Mouse (Mus musculus) neural tube, embryonic 15.5 days (tissue): ENCODE data around the gene Ksr1. TPM values are rescaled to one million over a fixed set of nuclear protein-coding genes. Genes with fewer than 3 reads are reported as not detected.

Experiments used
- ATAC-seq: fragments of 200-750 bp; cut with Nextera tagmentation; 2 replicates; pipeline ENCODE4 v1.8.0; 2017; ENCODE audit warnings: mild to moderate bottlenecking, moderate TSS enrichment, moderate library complexity; ENCODE audit not compliant: low FRiP score
- H3K27ac ChIP-seq: fragments of 300-500 bp; sonication (generic); replicated peaks from 2 replicates; pipeline ENCODE4 v1.5.1; 2015; ENCODE audit warnings: mild to moderate bottlenecking, inconsistent platforms
- H3K27me3 ChIP-seq: fragments of 300-500 bp; sonication (generic); replicated peaks from 2 replicates; pipeline ENCODE4 v1.6.1; 2015; ENCODE audit warnings: inconsistent platforms
- H3K36me3 ChIP-seq: fragments of 300-500 bp; sonication (generic); 2 replicates; pipeline ENCODE4 v1.6.1; 2015; ENCODE audit warnings: inconsistent platforms
- H3K4me1 ChIP-seq: fragments of 300-500 bp; sonication (generic); 2 replicates; pipeline ENCODE4 v1.6.1; 2015; ENCODE audit warnings: inconsistent platforms
- H3K4me2 ChIP-seq: fragments of 300-500 bp; sonication (generic); 2 replicates; pipeline ENCODE4 v1.6.1; 2015; ENCODE audit warnings: inconsistent platforms, mild to moderate bottlenecking, moderate library complexity
- H3K4me3 ChIP-seq: fragments of 300-500 bp; sonication (generic); replicated peaks from 2 replicates; pipeline ENCODE4 v1.5.1; 2015; ENCODE audit warnings: mild to moderate bottlenecking, inconsistent platforms
- H3K9ac ChIP-seq: fragments of 300-500 bp; sonication (generic); replicated peaks from 2 replicates; pipeline ENCODE4 v1.6.1; 2015; ENCODE audit warnings: mild to moderate bottlenecking, inconsistent platforms
- H3K9me3 ChIP-seq: fragments of 300-500 bp; sonication (generic); replicated peaks from 2 replicates; pipeline ENCODE4 v1.6.1; 2016; ENCODE audit warnings: inconsistent platforms
- WGBS: fragments of 180-500 bp; shearing (Covaris S2); methylation state at CpG from one replicate; pipeline ENCODE4 v1.1.7; 2015; ENCODE audit warnings: mixed read lengths; 5-methylcytosine and 5-hydroxymethylcytosine counted together
- polyA plus RNA-seq: library from polyadenylated mRNA; unstranded; fragments of >200 nt; fragmentation: Nextera tagmentation; extraction: Ambion mirVana; gene quantifications from 2 replicates; pipeline ENCODE4 v1.2.1, GENCODE M21; 2015

Ksr1 gene
- polyA plus RNA-seq, 1 experiment from 2014 or later, result 5.8 TPM

DNA sequence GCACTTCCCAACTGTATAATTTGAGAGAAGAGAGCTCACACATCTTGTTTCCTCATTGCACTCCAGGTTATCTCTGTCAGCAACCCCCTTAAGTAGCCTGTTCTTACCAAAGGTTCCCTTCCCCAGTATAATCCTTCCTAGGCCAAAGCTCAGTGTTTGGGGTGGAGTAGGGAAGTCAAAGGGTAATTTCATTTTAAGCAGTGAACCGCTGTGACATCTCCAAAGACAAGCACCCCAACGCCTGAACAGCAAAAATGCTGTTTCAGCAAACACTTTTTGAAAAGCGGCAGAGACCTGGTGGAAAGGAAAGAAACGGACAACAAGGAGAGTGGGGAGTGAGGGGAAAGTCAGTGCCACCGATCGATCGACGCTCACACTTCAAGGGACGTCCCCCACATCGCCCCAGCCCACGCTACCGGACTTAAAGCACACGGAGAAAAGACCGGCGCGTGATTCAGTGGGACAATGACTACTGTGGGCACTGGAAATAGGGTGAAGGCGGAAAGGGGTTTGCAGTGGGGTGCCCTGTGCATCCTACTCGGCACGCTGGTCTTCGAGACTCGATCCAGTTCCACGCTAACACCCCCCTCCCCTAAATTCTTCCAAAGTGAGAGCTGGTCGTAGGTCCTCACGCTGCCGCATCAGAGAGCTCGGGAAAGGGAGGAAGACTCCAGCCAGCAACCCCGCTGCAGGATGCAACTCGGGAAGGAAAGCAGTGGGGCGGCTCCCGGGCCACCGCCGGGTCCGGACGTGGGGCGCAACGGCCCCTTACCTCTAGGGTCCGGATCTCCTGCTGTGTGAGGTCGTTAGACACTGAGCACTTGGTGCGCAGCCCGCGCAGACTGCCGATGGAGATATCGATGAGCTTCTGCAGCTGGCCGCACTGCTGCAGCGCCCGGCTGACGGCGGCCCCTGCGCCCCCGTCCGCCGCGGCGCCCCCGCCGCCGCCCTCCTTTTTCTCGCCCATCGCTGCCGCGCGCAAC lies 633 bp downstream of the Ksr1 start:
- peak overlapping the region; percentile 95 for H3K27ac ChIP-seq
- H3K27me3 ChIP-seq, result no peaks in the 10 kb centered on the region
- H3K9me3 ChIP-seq, result no peaks in the 10 kb centered on the region
- H3K4me1 ChIP-seq, result peaks cover 35% of the 10 kb centered on the region
- ATAC-seq, result peak; percentile 46
- under 1% methylated on average over 37 of the region's 62 CpGs for WGBS
- peak overlapping the region; percentile 73 for H3K4me2 ChIP-seq
- H3K36me3 ChIP-seq, result no peaks in the 10 kb centered on the region
- H3K4me3 ChIP-seq, result peak overlapping the region; percentile 86
- peak overlapping the region; percentile 88 for H3K9ac ChIP-seq

DNA sequence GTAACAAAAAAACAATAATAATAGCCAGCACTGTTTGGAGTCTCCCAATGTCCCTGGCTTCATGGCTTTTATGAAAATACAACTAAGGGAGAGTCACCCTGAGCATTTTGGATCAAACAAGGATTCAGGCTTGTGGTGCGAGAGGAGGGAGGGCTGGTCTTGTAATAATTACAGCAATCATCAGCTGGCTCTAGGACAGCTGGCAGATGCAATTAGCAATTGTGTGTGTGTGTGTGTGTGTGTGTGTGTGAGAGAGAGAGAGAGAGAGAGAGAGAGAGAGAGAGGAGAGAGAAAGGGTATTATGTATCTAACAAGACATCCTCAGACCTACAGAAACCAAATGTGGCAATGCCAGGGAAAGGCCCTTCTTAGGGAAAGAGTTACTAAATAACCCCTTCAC lies 1.5 kb downstream of the Ksr1 start:
- ATAC-seq, result no peak
- peak overlapping the region; percentile 73 for H3K4me2 ChIP-seq
- H3K9ac ChIP-seq, result peak overlapping the region; percentile 88
- H3K4me3 ChIP-seq, result peak overlapping the region; percentile 86
- H3K9me3 ChIP-seq, result no peaks in the 10 kb centered on the region
- H3K36me3 ChIP-seq, result no peaks in the 10 kb centered on the region
- peaks cover 35% of the 10 kb centered on the region for H3K4me1 ChIP-seq
- 18% methylated on average over 1 of the region's 1 CpGs for WGBS
- no peaks in the 10 kb centered on the region for H3K27me3 ChIP-seq
- H3K27ac ChIP-seq, result peak overlapping the region; percentile 95

DNA sequence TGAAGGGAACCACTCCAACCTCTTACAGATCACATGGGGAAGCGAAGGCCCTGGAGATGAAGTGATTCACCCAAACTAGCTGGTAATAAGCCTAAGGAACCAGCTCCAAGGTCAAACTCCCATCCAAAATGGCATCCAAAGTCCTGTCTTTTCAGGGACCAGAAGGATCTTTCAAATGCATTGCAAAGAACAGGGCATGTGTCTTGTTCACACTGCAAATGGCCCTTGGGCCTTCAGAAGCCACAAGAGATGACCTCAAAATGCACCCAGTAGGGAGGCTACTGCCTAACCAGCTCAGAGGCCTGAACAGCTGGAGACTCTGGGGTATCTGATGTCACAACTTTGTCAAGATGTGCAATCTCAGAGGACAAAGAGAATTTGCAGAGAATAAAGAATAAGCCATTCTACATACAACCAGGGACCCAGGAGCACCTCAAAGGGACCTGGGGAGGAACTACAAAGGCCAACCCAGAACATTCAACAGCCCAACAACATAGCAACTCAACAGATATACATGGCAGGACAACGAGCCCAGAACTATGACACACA lies 2.1 kb downstream of the Ksr1 start:
- no peak overlapping the region for H3K27ac ChIP-seq
- no peak for ATAC-seq
- H3K27me3 ChIP-seq, result no peaks in the 10 kb centered on the region
- H3K4me2 ChIP-seq, result peak overlapping the region; percentile 73
- H3K4me3 ChIP-seq, result peak overlapping the region; percentile 86
- no peaks in the 10 kb centered on the region for H3K36me3 ChIP-seq
- H3K9me3 ChIP-seq, result no peaks in the 10 kb centered on the region
- WGBS, result 85% methylated on average over 2 of the region's 2 CpGs
- H3K4me1 ChIP-seq, result peaks cover 35% of the 10 kb centered on the region
- H3K9ac ChIP-seq, result no peak overlapping the region

DNA sequence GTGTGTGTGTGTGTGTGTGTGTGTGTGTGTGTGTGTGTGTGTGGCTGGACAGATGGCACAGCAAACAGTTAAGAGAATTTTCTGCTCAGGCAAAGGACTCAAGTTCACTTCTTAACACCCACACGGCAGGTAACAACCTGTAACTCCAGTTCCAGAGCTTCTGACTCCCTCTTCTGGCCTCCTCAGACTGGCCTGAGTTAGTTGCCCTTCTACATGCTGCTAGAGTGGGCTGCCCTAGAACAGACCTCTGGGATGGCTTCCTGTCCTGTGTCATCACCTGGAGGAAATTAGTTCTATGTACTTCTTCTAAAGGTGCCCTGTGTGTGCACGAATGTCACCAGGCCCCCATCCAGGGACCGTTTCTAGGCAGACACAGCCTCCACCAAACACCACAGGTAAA lies 2.9 kb downstream of the Ksr1 start:
- no peak overlapping the region for H3K27ac ChIP-seq
- H3K4me2 ChIP-seq, result peak overlapping the region; percentile 73; the same call in 1 of the 2 replicates
- peaks cover 35% of the 10 kb centered on the region for H3K4me1 ChIP-seq
- H3K9ac ChIP-seq, result no peak overlapping the region
- ATAC-seq, result no peak
- H3K27me3 ChIP-seq, result no peaks in the 10 kb centered on the region
- H3K36me3 ChIP-seq, result no peaks in the 10 kb centered on the region
- 96% methylated on average over 3 of the region's 3 CpGs for WGBS
- no peaks in the 10 kb centered on the region for H3K9me3 ChIP-seq
- no peak overlapping the region for H3K4me3 ChIP-seq

DNA sequence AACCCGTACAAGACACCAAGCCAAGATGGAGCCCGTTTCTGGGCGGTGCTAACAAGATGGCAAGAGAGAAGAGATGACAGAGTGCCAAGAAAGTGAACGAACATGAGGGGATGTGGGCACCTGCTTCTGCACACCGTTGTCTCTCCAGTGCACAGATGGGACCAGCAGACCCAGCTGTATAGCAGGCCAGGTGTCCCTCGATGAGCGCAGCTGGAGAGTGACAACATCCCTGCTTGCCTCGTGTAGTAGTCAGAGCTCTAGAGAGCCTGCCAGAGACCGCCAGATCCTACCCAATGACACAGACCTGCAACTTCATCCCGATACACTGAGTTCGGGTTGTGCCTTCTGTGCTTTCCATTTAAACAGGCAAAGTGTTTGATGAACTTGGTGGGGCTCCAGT lies 3.8 kb downstream of the Ksr1 start:
- H3K9me3 ChIP-seq, result no peaks in the 10 kb centered on the region
- no peak overlapping the region for H3K9ac ChIP-seq
- no peak overlapping the region for H3K4me3 ChIP-seq
- no peaks in the 10 kb centered on the region for H3K36me3 ChIP-seq
- no peak overlapping the region for H3K4me2 ChIP-seq
- ATAC-seq, result no peak
- no peak overlapping the region for H3K27ac ChIP-seq
- H3K27me3 ChIP-seq, result no peaks in the 10 kb centered on the region
- peaks cover 38% of the 10 kb centered on the region for H3K4me1 ChIP-seq
- 79% methylated on average over 11 of the region's 11 CpGs for WGBS

DNA sequence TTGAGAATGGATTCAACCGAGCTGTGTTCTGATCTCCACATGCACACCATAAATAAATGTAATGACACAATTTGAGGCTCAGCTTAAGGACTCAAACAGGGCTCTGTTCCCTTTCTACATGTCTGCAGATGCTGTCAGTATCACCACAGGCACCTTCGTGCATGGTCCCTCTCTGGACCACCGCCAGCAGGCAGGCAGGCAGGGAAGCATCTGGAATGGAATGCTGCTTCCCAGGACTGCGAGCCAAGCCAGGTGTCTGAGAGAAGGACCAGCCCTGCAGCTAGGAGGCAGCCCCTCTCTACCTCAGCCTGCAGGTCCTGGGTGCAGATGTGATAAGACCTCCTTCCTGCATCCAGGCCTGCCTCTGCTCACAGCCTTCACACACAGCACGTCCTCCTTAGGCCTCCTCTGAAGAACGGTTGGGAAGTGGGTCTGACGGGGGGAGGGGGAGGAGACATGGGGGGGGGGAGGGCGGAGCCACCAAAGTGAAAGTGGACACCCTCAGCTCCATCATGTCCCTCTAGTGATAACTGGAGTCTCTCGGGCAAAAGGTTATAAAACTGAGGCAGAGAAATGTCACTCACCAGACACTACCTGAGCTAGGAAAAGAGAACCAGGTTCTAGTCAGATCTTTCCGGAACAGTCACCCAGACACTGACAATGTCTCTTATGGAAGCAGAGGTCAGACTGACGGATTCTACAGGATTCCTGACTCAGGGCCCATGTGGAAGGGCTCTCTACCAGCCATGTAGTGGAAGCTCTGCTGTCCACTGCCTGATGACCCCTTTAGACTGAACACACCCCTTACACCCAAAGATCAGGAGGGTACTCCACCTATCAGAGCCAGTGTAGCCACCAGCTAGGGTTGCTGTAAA lies 4.7 kb downstream of the Ksr1 start:
- H3K9ac ChIP-seq, result no peak overlapping the region
- ATAC-seq, result no peak
- 32% methylated on average over 11 of the region's 11 CpGs for WGBS
- H3K27me3 ChIP-seq, result no peaks in the 10 kb centered on the region
- peaks cover 40% of the 10 kb centered on the region for H3K4me1 ChIP-seq
- no peaks in the 10 kb centered on the region for H3K9me3 ChIP-seq
- no peak overlapping the region for H3K27ac ChIP-seq
- no peak overlapping the region for H3K4me3 ChIP-seq
- no peaks in the 10 kb centered on the region for H3K36me3 ChIP-seq
- H3K4me2 ChIP-seq, result no peak overlapping the region

DNA sequence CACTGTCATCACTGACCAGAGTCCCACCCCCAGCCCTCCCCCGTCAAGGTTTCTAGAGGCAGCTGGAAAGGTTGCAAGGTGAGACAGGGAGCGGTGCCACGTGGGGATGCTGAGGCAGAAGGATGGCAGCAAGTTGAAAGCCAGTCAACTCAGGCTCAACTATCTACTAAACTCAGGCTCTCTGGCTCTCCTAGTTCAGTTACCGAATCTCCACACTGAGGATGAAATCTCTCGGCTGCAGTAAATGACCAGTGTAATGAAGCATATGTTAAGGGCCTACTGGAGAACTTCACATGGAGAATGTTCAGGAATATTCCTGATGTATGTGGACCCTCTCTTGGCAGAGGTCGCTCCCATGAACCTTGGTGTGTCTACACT lies 5.7 kb downstream of the Ksr1 start:
- Histone ChIP-seq H3K36me3 (no peaks in the 10 kb centered on the region), H3K4me2 (no peak overlapping the region), H3K27me3 (no peaks in the 10 kb centered on the region), H3K4me3 (no peak overlapping the region), H3K27ac (no peak overlapping the region), H3K4me1 (peaks cover 48% of the 10 kb centered on the region), H3K9ac (no peak overlapping the region), H3K9me3 (no peaks in the 10 kb centered on the region)
- ATAC-seq, result no peak
- 88% methylated on average over 6 of the region's 6 CpGs for WGBS

DNA sequence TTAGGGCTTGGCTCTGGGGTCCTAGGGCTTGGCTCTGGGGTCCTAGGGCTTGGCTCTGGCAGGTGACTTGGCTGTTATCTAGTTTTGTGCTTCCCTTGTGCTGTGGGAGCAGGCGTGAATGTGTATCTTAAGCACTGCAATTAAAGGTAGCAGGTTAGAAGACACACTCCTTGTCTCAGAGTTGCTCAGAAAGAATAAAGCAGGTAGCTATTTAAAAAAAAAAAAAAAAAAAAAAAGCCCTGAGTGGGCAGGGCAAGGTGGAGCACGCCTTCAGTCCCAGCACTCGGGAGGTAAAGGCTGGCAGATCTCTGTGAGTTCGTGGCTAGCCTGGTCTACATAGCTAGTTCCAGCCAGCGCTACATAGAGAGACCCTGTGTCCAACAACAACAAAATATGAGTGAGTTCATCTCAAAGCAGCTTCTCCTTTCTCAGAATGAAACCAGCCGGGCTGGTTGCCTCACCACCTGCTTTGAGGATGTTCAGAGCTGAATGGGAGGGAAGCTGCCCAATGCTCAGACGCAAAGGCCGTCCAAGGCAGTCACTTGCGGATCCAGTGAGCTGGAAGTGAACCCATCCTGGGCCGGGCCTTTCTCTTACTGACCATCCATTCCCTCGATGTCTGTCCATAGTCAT lies 6.2 kb downstream of the Ksr1 start:
- Histone ChIP-seq H3K4me2 (no peak overlapping the region), H3K9me3 (no peaks in the 10 kb centered on the region), H3K27ac (no peak overlapping the region), H3K9ac (no peak overlapping the region), H3K4me3 (no peak overlapping the region), H3K36me3 (no peaks in the 10 kb centered on the region), H3K4me1 (peaks cover 48% of the 10 kb centered on the region), H3K27me3 (no peaks in the 10 kb centered on the region)
- 91% methylated on average over 11 of the region's 11 CpGs for WGBS
- ATAC-seq, result no peak

DNA sequence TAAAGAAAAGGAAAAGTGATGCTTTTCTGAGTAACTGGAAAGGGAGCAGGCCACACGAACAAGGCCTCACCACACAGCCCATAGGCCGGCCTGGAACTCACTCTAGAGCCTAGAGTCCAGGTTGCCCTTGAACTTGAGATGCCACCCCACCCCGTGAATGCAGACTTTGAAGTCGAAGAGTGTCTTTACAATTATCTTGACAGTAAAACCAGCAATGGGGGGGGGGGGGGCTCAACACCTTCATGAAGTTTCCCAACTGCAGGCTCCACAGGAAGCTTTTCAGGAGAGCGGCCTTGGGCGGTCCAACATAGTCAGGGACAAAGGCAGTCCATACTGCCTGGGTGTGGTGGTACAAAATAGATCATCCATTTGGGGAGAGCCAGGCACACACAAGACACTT lies 7.6 kb downstream of the Ksr1 start:
- Histone ChIP-seq H3K36me3 (no peaks in the 10 kb centered on the region), H3K9me3 (no peaks in the 10 kb centered on the region), H3K4me3 (no peak overlapping the region), H3K27me3 (no peaks in the 10 kb centered on the region), H3K4me1 (peaks cover 39% of the 10 kb centered on the region), H3K27ac (no peak overlapping the region), H3K4me2 (no peak overlapping the region), H3K9ac (no peak overlapping the region)
- no peak for ATAC-seq
- WGBS, result 81% methylated on average over 6 of the region's 6 CpGs

DNA sequence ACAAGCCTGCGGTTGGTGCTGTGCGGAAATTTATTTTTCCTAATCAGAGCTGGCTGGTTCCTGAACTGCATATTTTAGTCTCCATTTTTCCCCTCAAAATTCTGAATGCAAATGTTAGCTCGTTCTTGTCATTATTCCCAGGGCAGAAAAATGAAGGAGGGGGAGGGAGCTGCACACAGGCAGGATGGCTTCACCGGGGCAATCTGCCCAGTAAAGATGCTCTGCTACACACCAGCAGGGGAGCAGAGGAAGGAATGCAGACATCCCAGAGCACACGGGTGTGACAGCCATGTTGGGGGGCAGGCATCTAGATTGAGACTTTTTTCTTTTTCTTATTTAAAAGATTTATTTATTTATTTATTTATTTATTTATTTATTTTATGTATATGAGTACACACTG lies 9.0 kb downstream of the Ksr1 start:
- no peaks in the 10 kb centered on the region for H3K9me3 ChIP-seq
- H3K4me2 ChIP-seq, result no peak overlapping the region
- peak overlapping the region; percentile 33; the same call in 1 of the 2 replicates for H3K27ac ChIP-seq
- no peak overlapping the region for H3K9ac ChIP-seq
- H3K27me3 ChIP-seq, result no peaks in the 10 kb centered on the region
- H3K4me1 ChIP-seq, result peaks cover 39% of the 10 kb centered on the region
- no peak overlapping the region for H3K4me3 ChIP-seq
- 60% methylated on average over 5 of the region's 5 CpGs for WGBS
- no peak for ATAC-seq
- no peaks in the 10 kb centered on the region for H3K36me3 ChIP-seq

DNA sequence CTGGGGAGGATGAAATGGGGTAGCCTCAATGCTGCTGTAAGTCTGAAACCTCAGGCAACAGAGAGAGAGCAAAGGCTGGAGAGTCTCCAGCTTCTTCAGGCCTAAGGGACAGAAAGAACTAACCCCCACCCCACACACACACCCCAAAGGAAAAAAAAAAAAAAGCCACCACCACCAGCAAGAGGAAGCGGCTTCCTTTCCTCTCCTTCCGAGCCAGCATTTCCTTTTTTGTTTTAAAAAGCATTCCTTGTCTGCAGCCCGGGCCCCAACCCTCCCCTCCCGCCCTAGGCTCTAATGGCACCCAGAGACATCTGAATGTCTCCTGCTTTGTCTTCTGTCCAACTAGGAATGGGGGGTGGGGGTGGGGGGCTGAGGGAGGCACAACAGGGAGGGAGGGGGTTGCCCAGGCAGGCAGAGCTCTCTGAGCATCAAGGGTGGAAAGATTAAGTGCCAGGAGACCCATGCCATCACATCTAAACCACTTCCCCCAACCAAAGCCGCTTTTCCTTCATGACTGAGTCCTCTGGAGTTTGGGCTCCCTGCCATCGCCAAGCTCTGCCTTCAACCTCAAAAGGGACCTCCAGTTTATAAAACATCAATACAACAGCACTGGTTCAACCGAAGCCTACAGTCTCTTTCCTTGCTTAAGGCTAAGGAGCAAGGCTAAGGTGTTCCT lies 10.4 kb downstream of the Ksr1 start:
- no peak overlapping the region for H3K4me2 ChIP-seq
- H3K9ac ChIP-seq, result no peak overlapping the region
- H3K9me3 ChIP-seq, result no peaks in the 10 kb centered on the region
- H3K27me3 ChIP-seq, result no peaks in the 10 kb centered on the region
- H3K27ac ChIP-seq, result peak overlapping the region; percentile 64
- no peak for ATAC-seq
- 21% methylated on average over 7 of the region's 7 CpGs for WGBS
- H3K4me1 ChIP-seq, result peaks cover 36% of the 10 kb centered on the region
- no peaks in the 10 kb centered on the region for H3K36me3 ChIP-seq
- H3K4me3 ChIP-seq, result no peak overlapping the region
